Mouse (Mus musculus) gastrocnemius, adult 2 months (tissue): ENCODE results near the gene Dctn3. TPM values are rescaled to one million over a fixed set of nuclear protein-coding genes. Genes with fewer than 3 reads are reported as not detected.
"Not testable (repeated sequence)": the region's sequence is repeated elsewhere in the genome, so short reads cannot be mapped to it uniquely, and the experiment has no call there.

Experiments used
- DNase-seq: peaks from one replicate; pipeline ENCODE4 v3.0.0; 2022
- H3K27ac ChIP-seq: fragments of 200-600 bp; 2 replicates; pipeline ENCODE4 v1.8.1; 2022; ENCODE audit warnings: mild to moderate bottlenecking
- H3K4me3 ChIP-seq: fragments of 200-600 bp; 2 replicates; pipeline ENCODE4 v1.8.1; 2022; ENCODE audit warnings: mild to moderate bottlenecking, moderate library complexity
- CTCF ChIP-seq: fragments of 200-600 bp; IDR thresholded peaks from 2 replicates; pipeline ENCODE4 v1.8.1; 2022; ENCODE audit warnings: antibody characterized with exemption, mild to moderate bottlenecking, moderate library complexity
- intact Hi-C: fragments of 180-260 bp; cut with DNase I; formaldehyde crosslinking; loops from one replicate; pipeline ENCODE4 v1.15.1; 2025
- total RNA-seq, 2 experiments: library from RNA; stranded (reverse); gene quantifications; 2 replicates each; pipeline ENCODE4 v1.2.3; 2021

Gene Dctn3
- total RNA-seq, 2 experiments from 2014 or later, result 40.6 to 42.4 TPM

GRCm38 (mm10) chr4:41684131-41684930, 38.6 kb downstream of the Dctn3 start:
- H3K27ac ChIP-seq, H3K4me3 ChIP-seq, intact Hi-C loops, DNase-seq: not testable (repeated sequence)

DNA sequence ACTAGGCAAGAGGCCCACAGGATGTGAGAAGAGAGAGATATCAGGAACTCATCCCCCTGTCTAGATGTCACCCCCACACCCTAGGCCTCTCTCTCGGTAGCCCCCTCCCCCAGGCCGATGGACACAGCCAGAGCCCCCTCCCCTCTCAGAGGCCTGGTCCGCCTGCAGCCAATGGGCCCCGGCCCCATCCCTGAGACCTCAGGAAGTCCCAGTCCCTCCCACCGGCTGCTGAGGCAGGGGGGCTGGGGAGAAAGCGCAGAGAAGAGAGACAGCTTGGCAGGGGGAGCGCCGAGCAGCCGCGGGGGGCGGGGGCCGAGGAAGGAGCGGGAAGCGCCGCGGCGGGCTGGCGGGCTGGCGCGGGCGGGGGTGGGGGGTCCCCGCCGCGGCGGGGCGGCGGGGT, 39.7 kb downstream of the Dctn3 start:
- intact Hi-C loops, result not testable (repeated sequence)

GRCm38 (mm10) chr4:41682789-41683188, 40.2 kb downstream of the Dctn3 start:
- H3K27ac ChIP-seq, result no peak overlapping the region
- intact Hi-C loops, result no loop called here
- H3K4me3 ChIP-seq, result no peak overlapping the region
- TF ChIP-seq CTCF, result no peak
- DNase-seq, result no peak

More for the DNA sequence above, 39.7 kb downstream of the Dctn3 start:
- not testable (repeated sequence) for H3K27ac ChIP-seq, H3K4me3 ChIP-seq, DNase-seq

GRCm38 (mm10) chr4:41681947-41682346, 41.0 kb downstream of the Dctn3 start:
- intact Hi-C loops, result no loop called here
- no peak for DNase-seq
- no peak for TF ChIP-seq CTCF
- no peak overlapping the region for H3K4me3 ChIP-seq
- no peak overlapping the region for H3K27ac ChIP-seq

DNA sequence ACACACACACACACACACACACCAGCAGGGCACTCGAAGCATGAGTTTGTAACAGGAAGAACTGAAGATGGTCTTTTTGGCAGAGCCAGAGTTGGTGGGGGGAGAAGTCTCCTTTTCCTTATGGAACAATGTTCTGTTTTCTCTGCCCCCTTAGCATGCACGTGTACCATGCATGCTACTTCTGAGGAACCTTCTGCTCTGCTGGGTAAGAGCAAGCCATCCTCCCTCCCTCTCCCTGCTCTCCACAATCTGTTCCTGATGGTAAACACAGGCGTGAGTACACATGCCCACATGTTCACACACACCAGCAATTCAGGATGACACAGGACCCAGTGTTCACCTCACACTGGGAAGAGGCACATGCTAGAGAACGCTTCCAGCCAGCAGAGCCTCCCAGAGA, 41.8 kb downstream of the Dctn3 start:
- H3K4me3 ChIP-seq, result no peak overlapping the region
- intact Hi-C loops, result no loop called here
- DNase-seq, result no peak
- no peak overlapping the region for H3K27ac ChIP-seq
- no peak for TF ChIP-seq CTCF

DNA sequence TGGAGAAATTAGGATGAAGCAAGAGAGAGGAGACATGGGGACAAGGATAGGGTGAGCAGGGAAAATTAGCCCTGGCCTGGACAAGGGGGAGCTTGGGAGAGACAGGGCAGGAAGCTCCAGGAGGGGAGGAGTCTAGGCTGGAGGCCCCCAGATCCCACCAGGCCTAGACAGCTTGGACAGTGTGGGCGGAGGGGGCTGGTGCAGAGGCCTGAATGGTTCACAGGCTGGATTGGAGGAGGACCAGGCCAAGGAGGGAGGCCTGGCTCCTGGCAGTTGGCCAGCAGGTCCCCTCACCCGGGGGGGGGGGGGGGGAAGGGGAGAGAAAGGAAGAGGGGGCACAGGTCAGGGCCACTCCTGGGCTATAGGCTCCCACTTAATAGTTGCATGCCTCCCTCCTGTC, 43.7 kb downstream of the Dctn3 start:
- intact Hi-C loops, result no loop called here
- H3K4me3 ChIP-seq, result no peak overlapping the region
- H3K27ac ChIP-seq, result peak overlapping the region; percentile 32
- TF ChIP-seq CTCF, result no peak
- no peak for DNase-seq

- intact Hi-C loops, result no loop called here
- no peak overlapping the region for H3K4me3 ChIP-seq
- no peak for DNase-seq
Measured at GRCm38 (mm10) chr4:41678863-41679262, 44.1 kb downstream of the Dctn3 start.

DNA sequence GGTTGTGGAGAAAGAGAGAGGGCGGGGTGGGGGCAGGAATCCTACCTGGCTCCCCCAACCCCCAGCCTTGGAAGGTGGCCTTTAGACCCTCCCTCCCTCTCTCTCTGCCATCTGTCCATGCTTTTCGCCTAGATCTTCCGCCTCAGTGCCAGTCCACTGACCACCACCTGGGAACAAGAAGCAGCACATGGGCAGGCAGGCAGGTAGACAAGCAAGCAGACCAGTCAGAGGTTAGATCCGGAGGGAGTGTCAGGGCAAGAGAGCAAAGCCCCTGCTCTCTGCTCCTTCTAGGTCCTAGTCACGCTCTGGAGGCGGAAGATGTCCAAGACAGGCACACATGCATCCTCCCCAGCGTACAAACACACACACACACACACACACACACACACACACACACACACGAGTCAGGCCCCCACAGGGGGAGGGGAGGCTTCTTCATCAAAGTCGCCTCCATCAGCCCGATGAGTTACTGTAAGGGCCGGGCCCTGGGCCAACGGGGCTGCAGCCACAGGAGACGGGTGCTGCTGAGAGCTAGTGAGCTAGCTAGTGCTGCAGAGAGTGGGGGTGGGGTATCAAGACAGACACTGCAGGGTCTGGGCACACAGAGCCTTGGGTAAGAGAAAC, 45.9 kb downstream of the Dctn3 start:
- intact Hi-C loops, result no loop called here
- no peak overlapping the region for H3K27ac ChIP-seq
- no peak for DNase-seq
- no peak overlapping the region for H3K4me3 ChIP-seq
- no peak for TF ChIP-seq CTCF

More at GRCm38 (mm10) chr4:41678863-41679262, 44.1 kb downstream of the Dctn3 start:
- H3K27ac ChIP-seq, result peak overlapping the region; percentile 32
- no peak for TF ChIP-seq CTCF

GRCm38 (mm10) chr4:41676248-41677005, 46.5 kb downstream of the Dctn3 start:
- DNase-seq, result no peak
- Histone ChIP-seq H3K4me3 (no peak overlapping the region), H3K27ac (peak overlapping the region; percentile 5; the same call in 1 of the 2 replicates)
- intact Hi-C loops, result no loop called here
- TF ChIP-seq CTCF, result no peak

DNA sequence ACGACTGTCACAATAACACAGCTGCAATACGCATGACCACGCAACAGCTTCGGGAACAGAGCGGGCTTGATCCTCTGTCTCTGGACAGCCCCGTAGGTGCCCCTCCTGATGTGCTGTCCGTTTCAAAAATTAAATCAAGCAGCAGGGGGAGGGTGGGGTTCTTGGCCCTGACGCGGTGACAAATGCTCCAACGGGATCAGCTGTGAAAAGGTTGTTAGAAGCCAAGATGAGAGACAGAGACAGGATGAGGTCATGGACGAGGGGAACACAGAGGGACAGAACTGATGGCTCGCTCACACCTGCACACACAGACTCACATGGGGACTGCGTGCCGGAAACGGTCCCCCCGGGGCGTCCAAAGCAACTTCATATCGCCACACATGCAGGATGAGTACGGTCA, 49.8 kb downstream of the Dctn3 start:
- Histone ChIP-seq H3K27ac (no peak overlapping the region), H3K4me3 (no peak overlapping the region)
- no peak for DNase-seq
- TF ChIP-seq CTCF, result no peak
- intact Hi-C loops, result no loop called here

DNA sequence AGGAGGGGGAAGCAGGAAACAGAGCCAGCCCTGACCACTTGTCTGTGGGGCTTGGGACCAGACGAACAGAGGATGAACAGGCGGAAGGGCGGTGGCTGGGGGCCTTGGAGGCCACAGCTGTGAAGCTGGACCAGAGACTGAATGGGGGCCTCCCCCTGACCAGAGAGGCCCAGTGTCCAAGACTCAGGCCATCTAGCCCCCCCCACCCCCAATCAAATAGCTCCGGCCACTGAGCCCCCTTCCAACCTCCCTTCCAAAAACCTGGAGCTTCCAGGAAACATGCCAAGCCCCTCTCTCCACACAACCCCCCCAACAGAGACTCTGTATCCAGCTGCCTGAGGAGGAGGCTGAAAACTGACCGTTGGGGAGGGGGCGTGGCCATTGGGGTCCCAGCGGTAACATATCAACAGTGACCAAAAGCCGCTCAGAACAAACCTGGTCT, 50.4 kb downstream of the Dctn3 start:
- no peak overlapping the region for H3K4me3 ChIP-seq
- intact Hi-C loops, result no loop called here
- DNase-seq, result no peak
- H3K27ac ChIP-seq, result no peak overlapping the region
- no peak for TF ChIP-seq CTCF

DNA sequence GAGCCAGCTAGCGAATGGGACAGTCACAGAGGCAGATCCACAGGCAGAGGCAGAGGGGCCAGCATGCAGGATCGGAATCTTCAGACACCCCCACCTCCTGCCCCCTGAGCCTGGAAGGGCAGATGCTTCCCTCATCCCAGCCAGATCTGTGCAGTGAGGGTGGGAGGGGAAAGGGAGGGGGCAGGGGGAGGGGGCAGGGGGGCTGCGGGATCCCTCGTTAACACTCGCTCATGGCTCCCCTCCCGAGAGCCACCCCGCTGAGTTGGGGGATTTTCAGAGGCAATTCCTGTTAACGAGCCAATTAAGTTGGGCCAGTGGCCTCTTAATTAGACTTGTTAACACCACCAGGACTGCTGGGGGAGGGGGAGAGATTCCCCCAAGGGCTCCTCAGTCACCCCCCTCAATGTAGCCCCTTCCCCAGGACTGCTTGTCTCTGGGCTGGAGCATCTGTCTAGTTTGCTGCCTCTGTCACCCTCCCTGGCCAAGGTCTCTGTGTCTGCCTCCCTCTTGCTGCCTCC, 50.9 kb downstream of the Dctn3 start:
- intact Hi-C loops, result no loop called here
- DNase-seq, result no peak
- no peak overlapping the region for H3K4me3 ChIP-seq
- H3K27ac ChIP-seq, result no peak overlapping the region
- TF ChIP-seq CTCF, result no peak

DNA sequence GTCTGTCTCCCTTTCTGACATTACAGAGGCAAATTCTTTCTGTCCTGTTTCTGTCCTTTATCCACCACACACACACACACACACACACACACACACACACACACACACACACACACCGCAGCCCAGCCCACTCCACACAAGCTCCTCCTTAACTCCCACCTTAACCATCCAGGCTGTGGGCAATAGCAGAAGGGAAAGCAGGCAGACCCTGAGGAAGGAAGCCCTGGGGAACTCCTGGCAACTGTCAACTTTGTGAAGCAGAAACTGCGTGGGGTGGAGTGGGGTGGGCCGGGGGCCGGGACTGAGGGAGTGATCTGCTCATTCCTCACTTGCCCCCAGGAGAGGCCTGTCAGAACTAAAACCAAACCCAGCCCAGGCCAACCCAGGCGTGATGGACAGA, 51.5 kb downstream of the Dctn3 start:
- Histone ChIP-seq H3K27ac (no peak overlapping the region), H3K4me3 (no peak overlapping the region)
- no peak for DNase-seq
- intact Hi-C loops, result no loop called here
- TF ChIP-seq CTCF, result no peak
